Mouse (Mus musculus) midbrain, embryonic 14.5 days (tissue): ENCODE data around the gene Mroh2a. TPM values are rescaled to one million over a fixed set of nuclear protein-coding genes. Genes with fewer than 3 reads are reported as not detected.

Source experiments
- ATAC-seq: fragments of 200-750 bp; cut with Nextera tagmentation; 2 replicates; pipeline ENCODE4 v1.8.0; 2017; ENCODE audit warnings: moderate number of reproducible peaks, moderate library complexity; ENCODE audit not compliant: low FRiP score, low TSS enrichment
- DNase-seq: peaks from one replicate; pipeline ENCODE4 v3.0.0-alpha.2; 2015
- H3K27ac ChIP-seq: fragments of 300-500 bp; sonication (generic); replicated peaks from 2 replicates; pipeline ENCODE4 v1.5.1; 2014; ENCODE audit warnings: mild to moderate bottlenecking, low read depth, low read length, moderate library complexity
- H3K27me3 ChIP-seq: fragments of 300-500 bp; sonication (generic); 2 replicates; pipeline ENCODE4 v1.6.1; 2014; ENCODE audit warnings: low read length, control low read depth, mixed read lengths; ENCODE audit not compliant: control insufficient read depth, insufficient read depth
- H3K36me3 ChIP-seq: fragments of 300-500 bp; sonication (generic); 2 replicates; pipeline ENCODE4 v1.6.1; 2014; ENCODE audit warnings: low read length, control low read depth; ENCODE audit not compliant: control insufficient read depth, insufficient read depth
- H3K4me1 ChIP-seq: fragments of 300-500 bp; sonication (generic); 2 replicates; pipeline ENCODE4 v1.6.1; 2014; ENCODE audit warnings: mild to moderate bottlenecking, antibody characterized with exemption, low read length, control low read depth; ENCODE audit not compliant: control insufficient read depth, insufficient read depth
- H3K4me2 ChIP-seq: fragments of 300-500 bp; sonication (generic); 2 replicates; pipeline ENCODE4 v1.6.1; 2014; ENCODE audit warnings: mild to moderate bottlenecking, low read length, moderate library complexity
- H3K4me3 ChIP-seq: fragments of 300-500 bp; sonication (generic); replicated peaks from 2 replicates; pipeline ENCODE4 v1.5.1; 2014; ENCODE audit warnings: low read depth, low read length
- H3K9ac ChIP-seq: fragments of 300-500 bp; sonication (generic); replicated peaks from 2 replicates; pipeline ENCODE4 v1.6.1; 2014; ENCODE audit warnings: mild to moderate bottlenecking, low read length, moderate library complexity
- H3K9me3 ChIP-seq: fragments of 300-500 bp; sonication (generic); 2 replicates; pipeline ENCODE4 v1.6.1; 2016; ENCODE audit warnings: low read length, control low read depth, mixed read lengths; ENCODE audit not compliant: control insufficient read depth
- WGBS: fragments of 180-500 bp; shearing (Covaris S2); extraction: QIAGEN DNeasy Blood & Tissue Kit; methylation state at CpG from one replicate; pipeline ENCODE4 v1.1.7; 2014; 5-methylcytosine and 5-hydroxymethylcytosine counted together
- polyA plus RNA-seq: library from polyadenylated mRNA; unstranded; fragments of >200 nt; fragmentation: Nextera tagmentation; extraction: Ambion mirVana; gene quantifications from 2 replicates; pipeline ENCODE4 v1.2.1, GENCODE M21; 2014

The Mroh2a gene
- polyA plus RNA-seq, 1 experiment from 2014 or later: 1.8 TPM

GRCm38 (mm10) chr1:88277818-88278511, 51.2 kb downstream of the Mroh2a start:
- DNase-seq (no peak), ATAC-seq (peak; percentile 0)
- H3K9ac ChIP-seq: peak overlapping the region; percentile 61
- 66% methylated on average over 18 of the region's 18 CpGs for WGBS
- peak overlapping the region; percentile 64; the same call in 1 of the 2 replicates for H3K27ac ChIP-seq
- peaks cover 23% of the 10 kb centered on the region for H3K36me3 ChIP-seq
- H3K9me3 ChIP-seq: peaks cover 5% of the 10 kb centered on the region
- no peaks in the 10 kb centered on the region for H3K27me3 ChIP-seq
- peaks cover 24% of the 10 kb centered on the region for H3K4me1 ChIP-seq
- H3K4me2 ChIP-seq: peak overlapping the region; percentile 56
- H3K4me3 ChIP-seq: peak overlapping the region; percentile 49

DNA sequence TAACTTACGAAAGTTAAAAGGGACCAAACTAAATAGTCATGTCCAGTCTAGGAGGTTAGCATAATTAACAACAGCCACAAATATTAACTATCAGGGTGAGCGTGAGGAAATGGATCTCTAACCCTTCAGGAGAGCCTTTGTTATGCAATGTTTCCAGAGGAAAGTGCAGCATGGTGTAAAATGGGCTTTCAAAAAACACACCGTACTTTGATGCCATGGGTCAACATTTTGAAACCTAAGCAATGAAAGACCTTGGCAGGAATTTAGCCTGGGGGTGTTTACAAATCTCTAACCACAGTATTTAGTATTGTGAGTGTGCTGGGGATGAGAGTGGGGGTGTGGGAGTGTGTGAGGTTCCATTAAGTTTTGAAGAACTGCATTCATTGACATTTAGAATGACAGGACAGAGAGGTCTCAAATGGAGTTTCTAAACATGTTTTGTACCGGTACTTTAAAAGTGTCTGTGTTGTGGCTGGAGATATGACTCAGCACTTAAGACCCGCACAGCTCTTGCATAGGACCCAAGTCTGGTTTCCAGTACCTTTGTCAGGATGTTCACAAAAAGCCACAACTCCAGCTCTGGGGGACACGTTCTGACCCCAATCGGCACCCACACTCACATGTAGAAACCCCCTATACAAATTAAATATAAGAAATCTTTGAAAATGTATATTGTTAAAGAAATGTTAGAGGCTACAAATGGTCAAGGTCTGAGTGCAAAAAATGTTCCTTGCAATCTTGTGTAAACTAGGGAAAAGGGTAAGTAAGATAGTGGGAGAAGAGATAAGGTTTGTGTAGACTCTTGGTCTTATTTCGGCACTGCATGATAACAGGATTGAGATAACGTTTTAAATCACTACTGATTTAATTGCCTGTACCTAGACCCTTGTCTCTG, 52.6 kb downstream of the Mroh2a start:
- DNase-seq (no peak), ATAC-seq (no peak)
- H3K36me3 ChIP-seq: peaks cover 10% of the 10 kb centered on the region
- H3K4me3 ChIP-seq: no peak overlapping the region
- no peak overlapping the region for H3K27ac ChIP-seq
- H3K27me3 ChIP-seq: no peaks in the 10 kb centered on the region
- 72% methylated on average over 9 of the region's 9 CpGs for WGBS
- peaks cover 24% of the 10 kb centered on the region for H3K4me1 ChIP-seq
- no peak overlapping the region for H3K4me2 ChIP-seq
- H3K9ac ChIP-seq: no peak overlapping the region
- peaks cover 19% of the 10 kb centered on the region for H3K9me3 ChIP-seq

DNA sequence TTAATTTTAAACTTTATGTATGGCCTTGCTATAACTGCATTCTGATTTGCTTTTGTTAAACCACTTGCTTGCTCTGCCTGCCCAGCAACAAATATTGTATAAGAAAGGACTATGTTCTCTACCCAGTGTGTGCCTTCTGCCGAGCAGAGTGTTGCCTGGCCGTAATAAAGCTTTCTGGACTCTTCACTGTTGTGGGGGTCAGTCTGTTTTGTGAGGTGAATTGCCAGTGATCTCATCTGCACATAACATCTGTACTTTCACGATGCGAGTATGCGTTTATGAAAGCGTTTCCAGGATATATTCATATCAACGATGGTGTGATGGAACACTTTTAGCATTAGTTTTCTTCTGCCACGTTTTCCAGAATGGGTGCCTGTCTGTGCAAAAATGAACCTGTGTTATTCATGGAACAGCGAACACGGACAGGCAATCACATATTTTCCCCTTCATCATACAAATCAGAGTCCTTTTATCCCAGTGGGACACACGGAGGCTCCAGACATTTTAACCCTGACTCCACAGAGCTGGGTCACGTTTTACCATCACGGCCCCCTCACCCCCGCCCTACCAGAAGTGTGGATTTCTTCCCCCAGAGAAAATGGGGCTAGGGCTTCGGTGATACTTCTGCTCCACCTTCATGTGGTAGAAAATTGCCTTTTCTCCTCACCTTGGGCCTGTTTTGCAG, 53.4 kb downstream of the Mroh2a start:
- H3K4me2 ChIP-seq: no peak overlapping the region
- H3K36me3 ChIP-seq: 0 out of 2 replicates have a peak, but pooled peaks cover 2% of the 10 kb centered on the region
- ATAC-seq: no peak
- H3K9ac ChIP-seq: no peak overlapping the region
- H3K27ac ChIP-seq: no peak overlapping the region
- no peaks in the 10 kb centered on the region for H3K27me3 ChIP-seq
- peaks cover 27% of the 10 kb centered on the region for H3K9me3 ChIP-seq
- 76% methylated on average over 15 of the region's 15 CpGs for WGBS
- H3K4me3 ChIP-seq: no peak overlapping the region
- no peak for DNase-seq
- H3K4me1 ChIP-seq: peaks cover 24% of the 10 kb centered on the region

DNA sequence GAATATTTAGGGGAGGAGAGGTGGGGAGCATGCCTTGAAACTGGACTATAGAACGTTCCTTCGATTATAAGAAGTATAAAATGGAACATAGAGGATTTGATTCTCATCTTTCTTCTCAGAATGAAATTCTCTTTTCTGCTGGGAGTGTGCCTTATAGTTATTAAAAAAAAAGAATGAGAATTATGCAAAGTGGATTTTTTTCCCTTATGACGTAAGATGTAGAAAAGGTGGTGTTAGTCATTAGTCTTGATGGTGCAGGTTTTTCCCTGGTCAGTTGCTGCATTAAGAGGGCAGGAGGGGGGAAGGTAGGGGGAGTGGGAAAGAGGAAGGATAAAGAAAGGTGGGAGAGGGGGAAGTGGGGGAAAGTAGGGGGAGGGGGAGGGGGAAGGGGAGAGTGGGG, 55.5 kb downstream of the Mroh2a start:
- no peak for ATAC-seq
- Histone ChIP-seq H3K4me1 (peaks cover 6% of the 10 kb centered on the region; the same call in 1 of the 2 replicates), H3K27me3 (no peaks in the 10 kb centered on the region), H3K27ac (no peak overlapping the region), H3K9ac (no peak overlapping the region), H3K4me3 (no peak overlapping the region), H3K4me2 (no peak overlapping the region), H3K9me3 (peaks cover 47% of the 10 kb centered on the region), H3K36me3 (no peaks in the 10 kb centered on the region)
- no peak for DNase-seq
- 61% methylated on average over 3 of the region's 3 CpGs for WGBS

DNA sequence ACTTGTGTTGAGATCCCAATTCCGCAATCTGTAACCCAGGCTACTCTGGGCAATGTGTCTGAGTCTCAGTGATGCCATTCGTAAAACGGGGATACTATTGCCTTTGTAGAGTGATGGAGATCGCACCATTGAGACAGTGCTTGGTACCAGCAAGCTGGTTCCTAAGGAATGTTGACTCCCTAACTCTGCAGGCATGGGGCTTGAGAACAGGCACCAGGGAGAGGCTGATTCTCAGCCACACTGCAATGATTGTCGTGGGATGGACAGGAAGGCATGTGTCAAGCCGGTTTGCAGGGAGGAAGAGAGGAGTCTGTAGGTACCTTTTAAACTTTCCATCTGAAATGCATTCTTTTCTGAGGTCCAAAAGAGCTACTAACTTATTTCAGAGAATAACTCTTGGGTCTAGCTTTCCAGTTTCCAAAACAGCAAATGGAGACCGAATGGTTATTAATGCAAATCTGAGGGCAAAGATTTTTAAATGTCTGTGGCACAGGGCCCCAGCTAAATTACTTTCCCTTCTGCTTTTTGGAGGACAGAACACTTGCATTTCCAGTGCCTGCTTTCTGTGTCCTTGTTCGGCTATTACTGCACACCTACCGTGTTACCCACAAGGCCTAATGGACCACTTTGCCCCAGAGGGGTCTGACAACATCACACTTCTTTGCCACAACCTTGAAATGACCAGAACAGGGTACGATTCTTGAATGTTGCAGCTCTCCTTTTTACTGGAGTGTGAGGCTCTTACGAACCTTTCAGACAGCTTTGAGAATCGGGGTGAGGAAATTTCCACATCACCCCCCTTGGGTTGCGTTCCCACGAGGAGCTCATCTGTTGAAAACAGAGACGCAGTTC, 56.8 kb downstream of the Mroh2a start:
- H3K36me3 ChIP-seq: no peaks in the 10 kb centered on the region
- no peak overlapping the region for H3K27ac ChIP-seq
- no peak overlapping the region for H3K4me3 ChIP-seq
- H3K9me3 ChIP-seq: peaks cover 60% of the 10 kb centered on the region
- H3K4me1 ChIP-seq: no peaks in the 10 kb centered on the region
- 81% methylated on average over 15 of the region's 15 CpGs for WGBS
- H3K4me2 ChIP-seq: no peak overlapping the region
- ATAC-seq (no peak), DNase-seq (no peak)
- H3K27me3 ChIP-seq: no peaks in the 10 kb centered on the region
- H3K9ac ChIP-seq: no peak overlapping the region

DNA sequence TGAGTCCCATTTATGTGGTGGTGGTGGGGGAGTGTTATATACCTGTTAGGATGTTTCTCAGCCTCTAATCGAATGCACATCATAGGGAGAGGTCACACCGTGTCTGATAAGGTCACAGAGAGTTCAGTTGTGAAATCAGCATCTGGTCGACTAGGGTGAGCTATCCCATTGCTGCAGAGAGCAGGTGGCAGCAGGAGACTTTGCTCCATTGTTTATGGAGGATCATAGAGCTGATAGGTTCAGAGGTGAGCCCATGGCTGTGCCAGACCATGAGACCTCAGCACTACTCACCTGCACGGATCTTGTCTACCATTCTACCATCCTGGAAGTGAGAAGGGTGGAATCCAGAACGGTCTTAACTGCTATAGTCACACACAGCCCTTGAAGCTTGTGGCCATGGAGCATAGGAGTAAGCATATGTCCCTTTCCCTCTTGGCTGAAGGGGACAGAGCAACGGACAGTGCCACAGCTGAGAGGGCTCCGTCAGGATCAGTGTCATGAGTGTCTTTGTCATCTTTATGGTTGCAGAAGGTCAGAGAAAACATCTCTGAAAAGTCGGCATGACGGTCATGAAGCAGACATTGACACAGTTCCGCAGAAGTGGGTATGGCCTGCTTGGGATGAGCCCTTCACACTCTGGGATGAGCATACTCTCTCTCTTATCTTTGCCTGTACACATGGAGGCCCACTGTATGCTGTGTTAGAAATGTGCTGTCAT, 57.6 kb downstream of the Mroh2a start:
- Histone ChIP-seq H3K36me3 (no peaks in the 10 kb centered on the region), H3K27ac (no peak overlapping the region), H3K9me3 (peaks cover 67% of the 10 kb centered on the region), H3K4me1 (no peaks in the 10 kb centered on the region), H3K4me2 (no peak overlapping the region), H3K9ac (no peak overlapping the region), H3K27me3 (no peaks in the 10 kb centered on the region), H3K4me3 (no peak overlapping the region)
- 60% methylated on average over 10 of the region's 10 CpGs for WGBS
- ATAC-seq: peak; percentile 26; the same call in 1 of the 2 replicates
- DNase-seq: no peak

DNA sequence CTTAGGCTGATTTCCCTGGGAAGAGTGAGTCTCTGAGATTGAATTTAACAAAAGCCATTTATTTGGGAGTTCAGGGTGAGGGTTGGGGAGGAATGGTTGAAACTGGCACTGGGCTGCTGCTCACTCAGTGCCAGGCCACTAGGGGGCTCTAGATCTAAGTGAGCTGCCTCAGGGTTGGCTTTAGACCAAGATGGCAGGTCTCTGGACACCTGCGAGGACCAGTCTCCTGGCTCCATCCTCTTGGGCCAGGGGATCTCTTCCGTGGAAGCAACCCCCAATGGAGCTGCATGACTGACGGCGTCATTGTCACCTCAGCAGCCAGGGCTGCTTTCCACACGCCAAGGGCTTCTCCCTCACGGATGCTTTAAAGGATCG, 58.1 kb downstream of the Mroh2a start:
- 63% methylated on average over 7 of the region's 7 CpGs for WGBS
- Histone ChIP-seq H3K27me3 (no peaks in the 10 kb centered on the region), H3K9me3 (peaks cover 72% of the 10 kb centered on the region), H3K36me3 (no peaks in the 10 kb centered on the region), H3K4me3 (no peak overlapping the region), H3K27ac (no peak overlapping the region), H3K4me2 (no peak overlapping the region), H3K4me1 (no peaks in the 10 kb centered on the region), H3K9ac (no peak overlapping the region)
- no peak for DNase-seq
- no peak for ATAC-seq
